Mouse (Mus musculus) erythroblast, embryonic 14.5 days (primary cell): Measurements from ENCODE around the gene Aunip.

Experiments used
- GATA1 ChIP-seq: IDR thresholded peaks from 2 replicates; pipeline ENCODE4 v1.6.1; 2012; ENCODE audit warnings: low read length, inconsistent platforms, mixed read lengths
- TAL1 ChIP-seq: IDR thresholded peaks from 3 replicates; pipeline ENCODE4 v1.6.1; 2012; ENCODE audit warnings: low read length, inconsistent platforms, mixed read lengths

DNA sequence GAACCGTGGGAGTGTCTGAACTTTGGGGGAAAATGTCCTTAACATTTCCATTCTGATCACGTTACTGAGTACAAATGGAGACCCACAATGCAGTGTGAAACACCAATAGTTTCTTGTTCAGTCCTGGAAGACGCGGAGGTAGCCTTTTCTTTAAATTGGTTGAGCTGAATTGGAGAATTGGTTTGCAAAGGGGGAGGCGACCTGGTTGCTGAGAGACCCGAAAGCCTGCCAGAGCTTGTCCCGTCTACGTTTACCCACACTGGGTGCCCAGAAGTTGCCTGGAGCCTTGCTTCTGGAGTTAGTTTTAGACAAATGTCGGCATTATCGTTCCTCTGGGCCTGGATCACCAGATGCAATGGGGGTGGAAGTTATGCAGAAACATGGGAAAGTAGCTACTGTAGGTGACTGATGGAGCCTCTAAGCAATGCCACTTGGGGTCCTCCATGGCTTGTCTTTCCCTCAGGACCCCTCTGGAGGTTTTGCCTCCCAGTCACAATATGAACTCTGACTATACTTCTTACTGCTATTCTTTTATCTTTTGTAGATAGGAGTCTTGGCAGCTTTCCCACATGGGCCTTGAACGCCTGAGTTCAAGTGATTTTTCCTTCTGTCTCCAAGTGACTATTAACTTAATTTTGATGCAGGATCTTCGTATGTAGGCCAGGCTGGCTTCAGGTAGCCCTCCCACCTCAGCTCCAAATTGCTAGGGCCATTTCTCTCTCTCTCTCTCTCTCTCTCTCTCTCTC lies 12.6 kb upstream of the Aunip start:
- TF ChIP-seq TAL1 (no peak), GATA1 (no peak)
